Mouse (Mus musculus) brain, embryonic 14.5 days (tissue): ENCODE measurements around the gene Lrrfip2.

Source experiments
- CTCF ChIP-seq: fragments of 200-500 bp; IDR thresholded peaks from 2 replicates; pipeline ENCODE4 v1.5.1; 2012; ENCODE audit warnings: inconsistent platforms, mild to moderate bottlenecking, moderate library complexity, borderline replicate concordance; ENCODE audit not compliant: insufficient read depth, insufficient read length; ENCODE audit errors: extremely low read depth
- POLR2A ChIP-seq: fragments of 200-500 bp; IDR thresholded peaks from 2 replicates; pipeline ENCODE4 v1.6.1; 2012; ENCODE audit warnings: mild to moderate bottlenecking, inconsistent platforms, borderline replicate concordance; ENCODE audit not compliant: poor library complexity, insufficient read depth, insufficient read length, severe bottlenecking; ENCODE audit errors: extremely low read depth

DNA sequence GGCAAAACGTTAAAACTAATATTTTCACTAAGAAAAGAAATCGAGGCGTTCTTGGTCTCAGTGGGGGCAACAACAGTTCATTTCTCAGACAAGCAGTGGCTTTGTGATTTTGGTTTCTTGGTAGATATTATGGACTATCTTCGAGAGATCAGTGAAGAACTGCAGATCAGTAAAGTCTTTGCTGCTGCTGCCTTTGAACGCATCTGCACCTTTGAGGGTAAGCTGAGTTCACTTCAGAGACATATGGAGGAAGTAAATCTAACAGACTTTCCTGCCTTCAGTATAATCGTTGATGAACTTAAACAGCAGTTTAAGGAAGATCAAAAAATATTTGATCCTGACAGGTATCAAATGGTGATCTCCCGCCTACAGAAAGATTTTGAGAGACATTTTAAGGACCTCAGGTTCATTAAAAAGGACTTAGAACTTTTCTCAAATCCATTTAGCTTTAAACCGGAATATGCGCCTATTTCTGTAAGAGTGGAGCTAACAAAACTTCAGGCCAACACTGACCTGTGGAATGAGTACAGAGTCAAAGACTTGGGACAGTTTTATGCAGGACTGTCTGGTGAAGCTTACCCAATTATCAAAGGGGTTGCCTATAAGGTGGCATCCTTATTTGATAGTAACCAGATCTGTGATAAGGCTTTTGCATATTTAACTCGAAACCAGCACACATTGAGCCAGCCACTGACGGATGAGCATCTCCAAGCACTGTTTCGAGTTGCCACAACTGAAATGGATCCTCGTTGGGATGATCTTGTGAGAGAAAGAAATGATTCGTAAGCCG lies 155.8 kb downstream of the Lrrfip2 start:
- no peak for TF ChIP-seq POLR2A
- no peak for TF ChIP-seq CTCF
